Mouse (Mus musculus): ENCODE data around the gene Armcx2. TPM values are rescaled to one million over a fixed set of nuclear protein-coding genes. Genes with fewer than 3 reads are reported as not detected.

The Armcx2 gene
- polyA plus RNA-seq, 1 experiment, result 2.6 TPM

- peak overlapping the region; percentile 91 for H3K4me3 ChIP-seq (ENCODE audit: low read depth, low read length)
- H3K27me3 ChIP-seq (ENCODE audit: control insufficient read depth, insufficient read depth, low read length), result no peaks in the 10 kb centered on the region
- WGBS, result 26% methylated on average over 13 of the region's 13 CpGs
- no peaks in the 10 kb centered on the region for H3K36me3 ChIP-seq (ENCODE audit: control insufficient read depth, insufficient read depth, low read length)
- H3K27ac ChIP-seq (ENCODE audit: insufficient read depth, low read depth, low read length), result no peak overlapping the region
- no peaks in the 10 kb centered on the region for H3K4me1 ChIP-seq (ENCODE audit: control insufficient read depth, insufficient read depth, insufficient read length, low read length)
- TF ChIP-seq CTCF (IDR thresholded peaks at IDR 0.05; ENCODE audit: extremely low read depth, insufficient read length, insufficient replicate concordance, low read depth, low read length), result no peak
- TF ChIP-seq POLR2A (IDR thresholded peaks at IDR 0.05; ENCODE audit: low read depth, low read length), result no peak
Measured at GRCm38 (mm10) chrX:134757293-134757995, 51.6 kb downstream of the Armcx2 start.

GRCm38 (mm10) chrX:134756434-134757292 is 52.4 kb downstream of the Armcx2 start, which contains the start of gene Armcx3:
Gene Armcx3 (plus strand): TSS chrX:134756595.
- peak within 1 kb of the TSS; percentile 91 for H3K4me3 ChIP-seq (ENCODE audit: low read depth, low read length)
- no peaks in the 10 kb centered on the region for H3K4me1 ChIP-seq (ENCODE audit: control insufficient read depth, insufficient read depth, insufficient read length, low read length)
- H3K27me3 ChIP-seq (ENCODE audit: control insufficient read depth, insufficient read depth, low read length), result no peaks in the 10 kb centered on the region
- 14% methylated on average over 46 of the region's 46 CpGs for WGBS
- no peak within 1 kb of the TSS; the same call in 1 of the 2 replicates for H3K27ac ChIP-seq (ENCODE audit: insufficient read depth, low read depth, low read length)
- no peak for TF ChIP-seq POLR2A (IDR thresholded peaks at IDR 0.05; ENCODE audit: low read depth, low read length)
- no peak for TF ChIP-seq CTCF (IDR thresholded peaks at IDR 0.05; ENCODE audit: extremely low read depth, insufficient read length, insufficient replicate concordance, low read depth, low read length)
- no peaks in the 10 kb centered on the region for H3K36me3 ChIP-seq (ENCODE audit: control insufficient read depth, insufficient read depth, low read length)

Other genes with a start within 250 kb of the Armcx2 start
- gene Btk, start 225.7 kb downstream of the Armcx2 start, polyA plus RNA-seq (2012; rRNA removed), result 0.19 and 0.48 TPM in 2 replicates
- 48.0 and 60.3 TPM in 2 replicates for gene Rpl36a, start 223.6 kb downstream of the Armcx2 start, polyA plus RNA-seq (2012; rRNA removed)
- 0.65 and 0.98 TPM in 2 replicates for gene Gla, start 208.1 kb downstream of the Armcx2 start, polyA plus RNA-seq (2012; rRNA removed)
- 1.1 and 3.8 TPM in 2 replicates for gene Hnrnph2, start 208.0 kb downstream of the Armcx2 start, polyA plus RNA-seq (2012; rRNA removed)
- gene Armcx4, start 122.7 kb downstream of the Armcx2 start, polyA plus RNA-seq (2012; rRNA removed), result 0.14 and 0.15 TPM in 2 replicates
- 0.18 and 0.44 TPM in 2 replicates for gene Armcx1, start 91.3 kb downstream of the Armcx2 start, polyA plus RNA-seq (2012; rRNA removed)
- 0.24 and 0.36 TPM in 2 replicates for gene Armcx6, start 57.8 kb downstream of the Armcx2 start, polyA plus RNA-seq (2012; rRNA removed)
- gene Armcx3, start 52.6 kb downstream of the Armcx2 start, polyA plus RNA-seq (2012; rRNA removed), result 0.42 TPM in 2 replicates
- gene Nxf2, start 155.5 kb upstream of the Armcx2 start, polyA plus RNA-seq (2012; rRNA removed), result not detected in 2 replicates
- gene Zmat1, start 200.0 kb upstream of the Armcx2 start, polyA plus RNA-seq (2012; rRNA removed), result 0.09 and 0.20 TPM in 2 replicates

Measured in small intestine, adult 2 months (tissue).